ENCODE assay signal across 13 mouse cellular contexts in the genomic region with DNA sequence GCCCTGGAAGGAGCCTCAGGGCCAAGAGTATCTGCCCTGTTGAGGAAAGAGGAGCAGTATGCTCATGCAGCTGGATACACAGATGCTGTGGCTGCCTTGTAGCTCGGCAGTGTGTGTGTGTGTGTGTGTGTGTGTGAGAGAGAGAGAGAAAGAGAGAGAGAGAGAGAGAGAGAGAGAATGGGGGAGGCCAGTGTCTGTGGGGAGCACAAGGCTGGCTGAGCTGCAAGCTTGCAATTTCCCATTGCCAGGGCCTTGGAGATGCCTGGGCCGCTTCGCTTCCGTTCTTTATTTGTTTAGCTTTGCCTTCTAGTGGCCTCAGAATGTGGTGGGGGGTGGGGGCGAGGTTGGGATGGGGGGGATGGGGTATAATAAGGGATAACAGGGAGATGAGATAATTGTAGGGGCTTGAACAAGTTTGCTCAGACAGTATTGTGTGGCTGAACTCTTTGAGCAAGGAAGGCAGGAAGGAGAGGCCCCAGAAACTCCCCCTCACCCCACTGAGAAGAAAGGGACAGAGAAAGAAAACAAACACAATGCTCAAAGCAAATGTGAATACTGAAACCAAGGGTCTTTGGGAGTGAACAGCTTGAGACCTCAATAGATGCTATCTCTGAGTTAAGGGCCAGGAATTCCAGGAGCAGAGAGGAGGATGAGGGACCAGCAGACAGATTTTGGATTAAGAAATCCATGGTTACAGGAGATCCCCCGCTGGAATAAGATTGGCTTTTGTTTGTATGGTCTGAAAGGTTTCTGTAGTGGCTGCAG. TPM values are rescaled to one million over a fixed set of nuclear protein-coding genes. Genes with fewer than 3 reads are reported as not detected.
DNase-seq lines count a peak whose midpoint lies in the region; ATAC-seq and TF ChIP-seq lines count a peak whose summit lies in the region.
"Had no signal": no experiment of that assay in that cellular context is flagged by ENCODE, and none has a peak within 500 bp of the region (broad histone marks: within the 10 kb centered on the region; RNA-seq: fewer than 3 reads in every experiment).

No protein-coding gene starts in this region.

- TF ChIP-seq CTCF in midbrain, postnatal 0 days (IDR thresholded peaks at IDR 0.05): no peak

- no peak overlapping the region for H3K4me3 ChIP-seq in kidney, embryonic 14.5 days (ENCODE audit: low read length)
- no peak overlapping the region for H3K4me3 ChIP-seq in hindbrain, embryonic 12.5 days
- no peak overlapping the region for H3K4me3 ChIP-seq in midbrain, postnatal 0 days (ENCODE audit: low read depth, low read length)
- H3K4me3 ChIP-seq: erythroblast, embryonic 14.5 days; left cerebral cortex, adult 2 months had no signal

- peak; percentile 71 for ATAC-seq in kidney, embryonic 14.5 days (ENCODE audit: low FRiP score, low TSS enrichment)
- ATAC-seq in hindbrain, embryonic 12.5 days (ENCODE audit: low FRiP score): peak; percentile 49
- 0 out of 2 replicates have a peak, but pooled peaks have one; percentile 62 for ATAC-seq in midbrain, postnatal 0 days (ENCODE audit: low FRiP score)

- peak overlapping the region; percentile 73 for H3K27ac ChIP-seq in kidney, embryonic 14.5 days (ENCODE audit: low read depth, low read length)
- H3K27ac ChIP-seq in hindbrain, embryonic 12.5 days: peak overlapping the region; percentile 63
- H3K27ac ChIP-seq in midbrain, postnatal 0 days (ENCODE audit: low read depth, low read length): peak overlapping the region; percentile 26; the same call in 1 of the 2 replicates
- H3K27ac ChIP-seq: left cerebral cortex, adult 2 months had no signal

- 5% methylated on average over 6 of the region's 6 CpGs for WGBS in kidney, embryonic 14.5 days
- 1% methylated on average over 6 of the region's 6 CpGs for WGBS in hindbrain, embryonic 12.5 days
- WGBS in midbrain, postnatal 0 days: 8% methylated on average over 6 of the region's 6 CpGs

- H3K9ac ChIP-seq in kidney, embryonic 14.5 days (ENCODE audit: low read depth, low read length): no peak overlapping the region
- 0 out of 2 replicates have a peak overlapping the region, but pooled peaks have one; percentile 19 for H3K9ac ChIP-seq in hindbrain, embryonic 12.5 days
- H3K9ac ChIP-seq in midbrain, postnatal 0 days (replicated peaks; ENCODE audit: low read length, poor library complexity, severe bottlenecking): no peak overlapping the region

- H3K9me3 ChIP-seq in kidney, embryonic 14.5 days (ENCODE audit: control insufficient read depth, low read length): peaks cover 3% of the 10 kb centered on the region; the same call in 1 of the 2 replicates
- peaks cover 10% of the 10 kb centered on the region for H3K9me3 ChIP-seq in hindbrain, embryonic 12.5 days (replicated peaks)
- 0 out of 2 replicates have a peak, but pooled peaks cover 6% of the 10 kb centered on the region for H3K9me3 ChIP-seq in midbrain, postnatal 0 days (ENCODE audit: low read length)

- intact Hi-C loops in gastrocnemius, postnatal 14 days (cut with DNase I; ENCODE audit: low total_unique reads): no loop called here

- no peak overlapping the region for H3K4me2 ChIP-seq in kidney, embryonic 14.5 days (replicated peaks; ENCODE audit: low read depth, low read length)
- no peak overlapping the region for H3K4me2 ChIP-seq in hindbrain, embryonic 12.5 days (replicated peaks)
- no peak overlapping the region for H3K4me2 ChIP-seq in midbrain, postnatal 0 days (ENCODE audit: low read depth, low read length, poor library complexity, severe bottlenecking)

- peaks cover 14% of the 10 kb centered on the region for H3K4me1 ChIP-seq in kidney, embryonic 14.5 days (ENCODE audit: control insufficient read depth, insufficient read depth, low read length)
- H3K4me1 ChIP-seq in hindbrain, embryonic 12.5 days: peaks cover 30% of the 10 kb centered on the region
- no peaks in the 10 kb centered on the region for H3K4me1 ChIP-seq in midbrain, postnatal 0 days (ENCODE audit: insufficient read depth, low read length)

- H3K27me3 ChIP-seq in kidney, embryonic 14.5 days (ENCODE audit: control insufficient read depth, insufficient read depth, low read length): no peaks in the 10 kb centered on the region
- H3K27me3 ChIP-seq in hindbrain, embryonic 12.5 days: peaks cover 3% of the 10 kb centered on the region; the same call in 1 of the 2 replicates
- H3K27me3 ChIP-seq in midbrain, postnatal 0 days (ENCODE audit: insufficient read depth, low read length): no peaks in the 10 kb centered on the region

- H3K36me3 ChIP-seq in kidney, embryonic 14.5 days (ENCODE audit: control insufficient read depth, insufficient read depth, low read length): no peaks in the 10 kb centered on the region
- no peaks in the 10 kb centered on the region for H3K36me3 ChIP-seq in hindbrain, embryonic 12.5 days
- no peaks in the 10 kb centered on the region for H3K36me3 ChIP-seq in midbrain, postnatal 0 days (ENCODE audit: insufficient read depth, low read length)

- no peak for DNase-seq in kidney, adult 8-10 months
- DNase-seq in embryo, embryonic 9.5 days (ENCODE audit: extremely low spot score): peak; percentile 58
- DNase-seq in midbrain, postnatal 0 days (ENCODE audit: low spot score): no peak
- no peak for DNase-seq in spleen, postnatal 14 days (ENCODE audit: low spot score in 2 of 2)
- no peak for DNase-seq in gastrocnemius, postnatal 14 days
- DNase-seq in frontal cortex, postnatal 14 days (ENCODE audit: low spot score in 2 of 2): no peak
- DNase-seq: lung, adult 18-20 months; thymus, adult 18-20 months had no signal

RNA-seq across cellular contexts. Expression of gene Igfbp2, which starts 10.5 kb away (rescaled TPM):
- polyA plus RNA-seq in kidney, embryonic 14.5 days (2014; fragmentation: Nextera tagmentation; extraction: Ambion mirVana): 148 and 171 TPM in 2 replicates
- polyA plus RNA-seq in hindbrain, embryonic 12.5 days (2016; fragmentation: Nextera tagmentation; extraction: Ambion mirVana): 548 and 549 TPM in 2 replicates
- 432 and 450 TPM in 2 replicates for total RNA-seq in midbrain, postnatal 0 days (2014; rRNA removed)
- 272 and 323 TPM in 2 replicates for polyA plus RNA-seq in midbrain, postnatal 0 days (2015; fragmentation: Nextera tagmentation; extraction: Ambion mirVana)
- 1 to 10 TPM; 2.5 to 3.1 TPM for total RNA-seq in gastrocnemius, postnatal 14 days (2021)
- total RNA-seq: heart, postnatal 25 days had no signal
